Mouse (Mus musculus) liver, embryonic 12.5 days (tissue): ENCODE results near the gene Spint1. TPM values are rescaled to one million over a fixed set of nuclear protein-coding genes. Genes with fewer than 3 reads are reported as not detected.

Experiments
- ATAC-seq: fragments of 200-750 bp; cut with Nextera tagmentation; 2 replicates; pipeline ENCODE4 v1.8.0; 2017; ENCODE audit warnings: moderate number of reproducible peaks, mild to moderate bottlenecking, moderate library complexity
- H3K27ac ChIP-seq: fragments of 300-500 bp; sonication (generic); 2 replicates; pipeline ENCODE4 v1.5.1; 2016; ENCODE audit warnings: mild to moderate bottlenecking
- H3K27me3 ChIP-seq: fragments of 300-500 bp; sonication (generic); replicated peaks from 2 replicates; pipeline ENCODE4 v1.6.1; 2016; ENCODE audit warnings: mild to moderate bottlenecking, moderate library complexity
- H3K36me3 ChIP-seq: fragments of 300-500 bp; sonication (generic); 2 replicates; pipeline ENCODE4 v1.6.1; 2016; ENCODE audit warnings: mild to moderate bottlenecking, moderate library complexity
- H3K4me1 ChIP-seq: fragments of 300-500 bp; sonication (generic); 2 replicates; pipeline ENCODE4 v1.6.1; 2016
- H3K4me2 ChIP-seq: fragments of 300-500 bp; sonication (generic); 2 replicates; pipeline ENCODE4 v1.6.1; 2016; ENCODE audit warnings: mild to moderate bottlenecking, moderate library complexity
- H3K4me3 ChIP-seq: fragments of 300-500 bp; sonication (generic); 2 replicates; pipeline ENCODE4 v1.5.1; 2016; ENCODE audit warnings: mild to moderate bottlenecking, moderate library complexity
- H3K9ac ChIP-seq: fragments of 300-500 bp; sonication (generic); 2 replicates; pipeline ENCODE4 v1.6.1; 2016; ENCODE audit warnings: mild to moderate bottlenecking, moderate library complexity
- H3K9me3 ChIP-seq: fragments of 300-500 bp; sonication (generic); replicated peaks from 2 replicates; pipeline ENCODE4 v1.6.1; 2016; ENCODE audit warnings: mild to moderate bottlenecking, moderate library complexity
- WGBS: fragments of 180-500 bp; shearing (Covaris S2); methylation state at CpG from one replicate; pipeline ENCODE4 v1.1.7; 2016; ENCODE audit not compliant: insufficient replicate concordance; 5-methylcytosine and 5-hydroxymethylcytosine counted together
- polyA plus RNA-seq: library from polyadenylated mRNA; unstranded; fragments of >200 nt; fragmentation: Nextera tagmentation; extraction: Ambion mirVana; gene quantifications from 2 replicates; pipeline ENCODE4 v1.2.1, GENCODE M21; 2016

Gene Spint1
- polyA plus RNA-seq, 1 experiment from 2014 or later, result 0.77 TPM

- Histone ChIP-seq H3K4me3 (no peak overlapping the region), H3K4me2 (no peak overlapping the region), H3K36me3 (no peaks in the 10 kb centered on the region), H3K9me3 (no peaks in the 10 kb centered on the region), H3K27ac (no peak overlapping the region), H3K9ac (no peak overlapping the region), H3K27me3 (peaks cover 30% of the 10 kb centered on the region), H3K4me1 (peaks cover 5% of the 10 kb centered on the region; the same call in 1 of the 2 replicates)
- 63% methylated on average over 4 of the region's 4 CpGs for WGBS
- no peak for ATAC-seq
Observed at GRCm38 (mm10) chr2:119249592-119250061, 12.5 kb downstream of the Spint1 start.

GRCm38 (mm10) chr2:119250377-119250776, 13.2 kb downstream of the Spint1 start:
- H3K27ac ChIP-seq, result no peak overlapping the region
- no peak for ATAC-seq

GRCm38 (mm10) chr2:119250826-119251478, 13.8 kb downstream of the Spint1 start:
- Histone ChIP-seq H3K4me2 (peak overlapping the region; percentile 54), H3K9ac (no peak overlapping the region), H3K27ac (no peak overlapping the region), H3K4me3 (no peak overlapping the region), H3K36me3 (no peaks in the 10 kb centered on the region), H3K9me3 (no peaks in the 10 kb centered on the region), H3K27me3 (peaks cover 40% of the 10 kb centered on the region), H3K4me1 (peaks cover 5% of the 10 kb centered on the region; the same call in 1 of the 2 replicates)
- WGBS, result 9% methylated on average over 11 of the region's 11 CpGs
- peak; percentile 78 for ATAC-seq

More at GRCm38 (mm10) chr2:119250377-119250776, 13.2 kb downstream of the Spint1 start:
- Histone ChIP-seq H3K4me2 (no peak overlapping the region), H3K4me1 (peaks cover 5% of the 10 kb centered on the region; the same call in 1 of the 2 replicates), H3K36me3 (no peaks in the 10 kb centered on the region), H3K9me3 (no peaks in the 10 kb centered on the region), H3K4me3 (no peak overlapping the region), H3K9ac (no peak overlapping the region), H3K27me3 (peaks cover 37% of the 10 kb centered on the region)
- 59% methylated on average over 5 of the region's 5 CpGs for WGBS

DNA sequence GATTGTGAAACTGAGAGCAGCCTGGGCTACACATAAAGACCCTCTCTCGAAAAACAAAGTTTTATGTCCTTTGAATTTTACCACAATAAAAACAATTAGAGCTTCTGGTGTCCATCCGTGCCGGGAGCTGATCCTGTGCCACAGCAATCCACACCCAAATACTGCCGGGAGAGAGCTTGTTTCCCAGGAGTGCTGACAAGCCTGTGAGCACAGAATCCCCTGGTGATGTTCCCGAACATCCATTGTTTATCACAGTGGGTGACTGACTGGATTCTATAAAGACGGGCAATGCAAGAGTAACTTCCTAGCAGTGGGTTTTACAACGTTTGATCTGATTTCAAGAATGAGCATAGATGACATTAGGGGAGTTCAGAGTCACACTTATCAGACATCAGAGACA, 17.8 kb downstream of the Spint1 start:
- no peak for ATAC-seq
- H3K9me3 ChIP-seq, result no peaks in the 10 kb centered on the region
- peaks cover 37% of the 10 kb centered on the region for H3K27me3 ChIP-seq
- no peak overlapping the region for H3K27ac ChIP-seq
- WGBS, result 37% methylated on average over 7 of the region's 7 CpGs
- H3K4me3 ChIP-seq, result no peak overlapping the region
- no peak overlapping the region for H3K4me2 ChIP-seq
- H3K9ac ChIP-seq, result no peak overlapping the region
- H3K36me3 ChIP-seq, result no peaks in the 10 kb centered on the region
- H3K4me1 ChIP-seq, result peaks cover 5% of the 10 kb centered on the region; the same call in 1 of the 2 replicates

GRCm38 (mm10) chr2:119260518-119260917, 23.4 kb downstream of the Spint1 start:
- no peak for ATAC-seq
- Histone ChIP-seq H3K27ac (no peak overlapping the region), H3K9me3 (no peaks in the 10 kb centered on the region), H3K9ac (no peak overlapping the region), H3K4me3 (no peak overlapping the region), H3K27me3 (peaks cover 10% of the 10 kb centered on the region), H3K36me3 (no peaks in the 10 kb centered on the region), H3K4me2 (no peak overlapping the region), H3K4me1 (peaks cover 6% of the 10 kb centered on the region)
- WGBS, result 63% methylated on average over 1 of the region's 1 CpGs

- no peak overlapping the region for H3K27ac ChIP-seq
- H3K36me3 ChIP-seq, result no peaks in the 10 kb centered on the region
- ATAC-seq, result no peak
- H3K4me3 ChIP-seq, result no peak overlapping the region
- no peak overlapping the region for H3K4me2 ChIP-seq
- WGBS, result 71% methylated on average over 2 of the region's 2 CpGs
- H3K27me3 ChIP-seq, result peaks cover 9% of the 10 kb centered on the region
- H3K4me1 ChIP-seq, result peaks cover 6% of the 10 kb centered on the region
- H3K9ac ChIP-seq, result no peak overlapping the region
- H3K9me3 ChIP-seq, result no peaks in the 10 kb centered on the region
Observed at GRCm38 (mm10) chr2:119261326-119261725, 24.2 kb downstream of the Spint1 start.

DNA sequence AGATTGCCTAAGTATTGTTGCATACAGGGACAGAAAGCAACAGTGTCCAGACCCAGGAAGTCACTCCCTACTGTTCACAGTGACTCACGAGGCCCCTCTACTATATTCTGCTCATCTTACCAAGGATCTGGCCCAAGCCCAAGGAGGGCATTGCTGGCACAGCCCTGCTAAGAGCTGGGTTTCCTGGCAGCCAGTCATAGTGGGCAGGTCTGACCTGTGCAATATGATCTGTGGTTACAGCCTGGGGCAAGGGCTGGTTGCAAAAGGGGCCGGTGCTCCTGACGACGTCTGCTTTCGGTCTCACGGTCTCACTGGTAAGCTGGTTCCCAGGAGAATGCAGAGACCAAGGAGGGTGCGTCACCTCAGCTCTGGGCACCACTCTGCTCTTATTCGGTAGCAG, 25.8 kb downstream of the Spint1 start:
- no peak overlapping the region for H3K9ac ChIP-seq
- H3K4me3 ChIP-seq, result no peak overlapping the region
- H3K27ac ChIP-seq, result no peak overlapping the region
- ATAC-seq, result no peak
- H3K9me3 ChIP-seq, result no peaks in the 10 kb centered on the region
- no peaks in the 10 kb centered on the region for H3K36me3 ChIP-seq
- 22% methylated on average over 8 of the region's 8 CpGs for WGBS
- H3K27me3 ChIP-seq, result peaks cover 10% of the 10 kb centered on the region
- H3K4me1 ChIP-seq, result peaks cover 6% of the 10 kb centered on the region
- 0 out of 2 replicates have a peak overlapping the region, but pooled peaks have one; percentile 1 for H3K4me2 ChIP-seq

- Histone ChIP-seq H3K4me2 (no peak overlapping the region), H3K27ac (no peak overlapping the region), H3K27me3 (peaks cover 13% of the 10 kb centered on the region), H3K9me3 (no peaks in the 10 kb centered on the region), H3K4me3 (no peak overlapping the region), H3K4me1 (peaks cover 6% of the 10 kb centered on the region), H3K36me3 (no peaks in the 10 kb centered on the region), H3K9ac (no peak overlapping the region)
- WGBS, result 60% methylated on average over 5 of the region's 5 CpGs
- ATAC-seq, result no peak
Observed at GRCm38 (mm10) chr2:119263813-119264212, 26.7 kb downstream of the Spint1 start.

- 47% methylated on average over 9 of the region's 9 CpGs for WGBS
- peaks cover 11% of the 10 kb centered on the region for H3K4me1 ChIP-seq
- H3K4me3 ChIP-seq, result 0 out of 2 replicates have a peak overlapping the region, but pooled peaks have one; percentile 61
- no peak overlapping the region for H3K27ac ChIP-seq
- peak overlapping the region; percentile 92 for H3K4me2 ChIP-seq
- no peaks in the 10 kb centered on the region for H3K9me3 ChIP-seq
- no peak for ATAC-seq
- H3K27me3 ChIP-seq, result peaks cover 41% of the 10 kb centered on the region
- H3K36me3 ChIP-seq, result no peaks in the 10 kb centered on the region
- no peak overlapping the region for H3K9ac ChIP-seq
Observed at GRCm38 (mm10) chr2:119270286-119270642, 33.1 kb downstream of the Spint1 start.

DNA sequence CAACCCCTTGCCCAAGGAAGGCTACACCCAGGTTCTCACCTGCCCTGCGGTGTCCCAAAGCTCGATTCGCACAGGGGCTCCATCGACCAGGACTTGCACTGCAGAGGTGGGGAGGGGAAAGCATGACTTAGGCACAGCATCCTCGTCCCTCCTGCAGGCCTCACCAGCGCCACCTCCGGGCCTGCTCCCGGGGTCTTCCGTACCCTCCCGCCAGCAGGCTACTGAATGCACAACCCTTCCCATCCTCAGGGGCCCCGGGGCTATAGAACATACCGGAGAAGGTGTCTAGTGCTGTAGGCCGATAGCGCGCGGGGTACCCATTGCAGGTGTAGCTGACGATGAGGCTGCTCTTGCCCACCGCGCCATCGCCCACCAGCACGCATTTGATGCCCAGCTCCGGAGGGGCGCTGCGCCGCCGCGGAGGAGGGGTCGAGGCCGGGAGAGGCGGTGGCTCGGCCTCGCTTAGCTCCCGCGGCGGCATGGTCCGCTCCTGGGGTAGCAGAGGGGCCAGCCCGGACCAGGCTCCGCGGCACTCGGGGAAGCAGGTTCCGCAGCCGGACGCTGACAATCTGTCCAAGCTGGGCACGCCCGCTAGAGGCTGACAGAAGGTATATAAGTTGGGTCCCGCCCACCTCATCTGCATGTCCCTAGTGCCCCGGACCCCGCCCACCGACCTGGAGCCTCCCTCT, 33.6 kb downstream of the Spint1 start, which contains the start of gene Rhov:
Gene Rhov, minus strand, starts transcription at position 630 of the 689 bp plus-strand sequence.
- H3K27ac ChIP-seq, result no peak within 1 kb of the TSS

GRCm38 (mm10) chr2:119274126-119274525, 37.0 kb downstream of the Spint1 start:
- 43% methylated on average over 1 of the region's 1 CpGs for WGBS
- Histone ChIP-seq H3K27me3 (peaks cover 28% of the 10 kb centered on the region), H3K9ac (no peak overlapping the region), H3K4me1 (peaks cover 11% of the 10 kb centered on the region), H3K9me3 (no peaks in the 10 kb centered on the region), H3K4me2 (no peak overlapping the region), H3K4me3 (no peak overlapping the region), H3K36me3 (no peaks in the 10 kb centered on the region), H3K27ac (no peak overlapping the region)
- no peak for ATAC-seq

More for the DNA sequence above, 33.6 kb downstream of the Spint1 start, which contains the start of gene Rhov:
- no peaks in the 10 kb centered on the region for H3K36me3 ChIP-seq
- H3K4me1 ChIP-seq, result peaks cover 11% of the 10 kb centered on the region
- 2% methylated on average over 49 of the region's 49 CpGs for WGBS
- H3K9me3 ChIP-seq, result no peaks in the 10 kb centered on the region
- H3K4me3 ChIP-seq, result peak within 1 kb of the TSS; percentile 61
- peak within 1 kb of the TSS; percentile 92 for H3K4me2 ChIP-seq
- peaks cover 41% of the 10 kb centered on the region for H3K27me3 ChIP-seq
- peak; percentile 80 for ATAC-seq
- peak within 1 kb of the TSS; percentile 41 for H3K9ac ChIP-seq

GRCm38 (mm10) chr2:119276926-119277325, 39.8 kb downstream of the Spint1 start:
- no peak for ATAC-seq
- Histone ChIP-seq H3K27ac (no peak overlapping the region), H3K4me2 (no peak overlapping the region), H3K9ac (no peak overlapping the region), H3K27me3 (peaks cover 7% of the 10 kb centered on the region; the same call in 1 of the 2 replicates), H3K9me3 (no peaks in the 10 kb centered on the region), H3K4me1 (no peaks in the 10 kb centered on the region), H3K36me3 (no peaks in the 10 kb centered on the region), H3K4me3 (no peak overlapping the region)
- WGBS, result 49% methylated on average over 7 of the region's 7 CpGs
